Mouse (Mus musculus) olfactory bulb, adult 2 months (tissue): ENCODE measurements around the gene Bst2.
"Not testable (repeated sequence)": the region's sequence is repeated elsewhere in the genome, so short reads cannot be mapped to it uniquely, and the experiment has no call there.

Experiments
- CTCF ChIP-seq: fragments of 200-500 bp; IDR thresholded peaks from 2 replicates; pipeline ENCODE4 v1.5.1; 2012; ENCODE audit warnings: low read depth, mild to moderate bottlenecking, low read length, moderate library complexity; ENCODE audit not compliant: insufficient read depth
- POLR2A ChIP-seq: fragments of 200-500 bp; IDR thresholded peaks from 2 replicates; pipeline ENCODE4 v1.6.1; 2012; ENCODE audit warnings: mild to moderate bottlenecking, low read depth, low read length, moderate library complexity; ENCODE audit not compliant: insufficient read depth

- TF ChIP-seq POLR2A, CTCF: not testable (repeated sequence)
Observed at GRCm38 (mm10) chr8:71530735-71531467, 6.4 kb downstream of the Bst2 start.
